Mouse (Mus musculus) CH12.LX (cell line): ENCODE results near the gene Trim80. TPM values are rescaled to one million over a fixed set of nuclear protein-coding genes. Genes with fewer than 3 reads are reported as not detected.

Experiments used
- DNase-seq: peaks from one replicate; pipeline ENCODE4 v3.0.0-alpha.2; 2013; ENCODE audit errors: extremely low read depth
- H3K27ac ChIP-seq: 2 replicates; pipeline ENCODE4 v1.5.1; 2012; ENCODE audit warnings: low read depth, mild to moderate bottlenecking, control low read depth, moderate library complexity; ENCODE audit not compliant: insufficient read depth
- H3K27me3 ChIP-seq: replicated peaks from 2 replicates; pipeline ENCODE3; 2012; ENCODE audit warnings: inconsistent platforms
- H3K36me3 ChIP-seq, 2 experiments: replicated peaks in 1 of 2; 2 replicates each; pipeline versions ENCODE3 to v1.6.1; 2012; ENCODE audit warnings: inconsistent platforms in 1 of 2, low read length in 1 of 2, mild to moderate bottlenecking in 1 of 2, mixed read lengths in 1 of 2, moderate library complexity in 1 of 2; ENCODE audit not compliant: control insufficient read depth in 1 of 2, insufficient read depth in 1 of 2
- H3K4me1 ChIP-seq, 2 experiments: 2 replicates each; pipeline ENCODE4 v1.6.1; 2012; ENCODE audit warnings: inconsistent platforms in 1 of 2, moderate library complexity in 1 of 2; ENCODE audit not compliant: insufficient read depth in 2 of 2, control insufficient read depth in 1 of 2
- H3K4me2 ChIP-seq: 2 replicates; pipeline ENCODE4 v1.6.1; 2012; ENCODE audit warnings: low read depth, mild to moderate bottlenecking, control low read depth; ENCODE audit not compliant: poor library complexity, insufficient read depth, severe bottlenecking
- H3K4me3 ChIP-seq, 3 experiments: fragments of 150-350 bp in 1 of 3; sonication (generic) in 1 of 3; replicated peaks in 1 of 3; 2 replicates each; pipeline versions ENCODE3 to v1.5.1; 2011 to 2012; ENCODE audit warnings: low read depth in 2 of 3, low read length in 2 of 3, mild to moderate bottlenecking in 2 of 3, moderate library complexity in 2 of 3, control low read depth in 1 of 3, improper control_type of control experiment in 1 of 3, inconsistent platforms in 1 of 3, mixed read lengths in 1 of 3; ENCODE audit not compliant: poor library complexity in 1 of 3
- H3K79me2 ChIP-seq: replicated peaks from 2 replicates; pipeline ENCODE4 v1.6.1; 2012; ENCODE audit warnings: mild to moderate bottlenecking, moderate library complexity; ENCODE audit not compliant: control insufficient read depth, poor library complexity, insufficient read depth, severe bottlenecking; ENCODE audit errors: extremely low read depth
- H3K9ac ChIP-seq: 2 replicates; pipeline ENCODE4 v1.6.1; 2012; ENCODE audit warnings: low read depth, mild to moderate bottlenecking, control low read depth, moderate library complexity; ENCODE audit not compliant: insufficient read depth
- H3K9me3 ChIP-seq: replicated peaks from 2 replicates; pipeline ENCODE3; 2012; ENCODE audit warnings: low read length, inconsistent platforms, mixed read lengths
- BHLHE40 ChIP-seq: IDR thresholded peaks from 2 replicates; pipeline ENCODE4 v1.6.1; 2011; ENCODE audit warnings: mild to moderate bottlenecking, low read depth, low read length, improper control_type of control experiment
- CHD1 ChIP-seq: IDR thresholded peaks from 2 replicates; pipeline ENCODE4 v1.6.1; 2012; ENCODE audit warnings: low read depth, low read length, improper control_type of control experiment, inconsistent platforms
- CHD2 ChIP-seq: IDR thresholded peaks from 2 replicates; pipeline ENCODE4 v1.6.1; 2011; ENCODE audit warnings: low read length, improper control_type of control experiment
- CTCF ChIP-seq, 2 experiments: IDR thresholded peaks in 1 of 2; conservative IDR thresholded peaks in 1 of 2; 2 replicates each; pipeline ENCODE4 v1.5.1; 2011 to 2012; ENCODE audit warnings: low read depth in 2 of 2, low read length in 2 of 2, improper control_type of control experiment in 1 of 2, inconsistent platforms in 1 of 2, mild to moderate bottlenecking in 1 of 2, moderate library complexity in 1 of 2
- GABPA ChIP-seq: IDR thresholded peaks from 2 replicates; pipeline ENCODE4 v1.6.1; 2012; ENCODE audit warnings: low read depth, low read length, improper control_type of control experiment, inconsistent platforms; ENCODE audit not compliant: insufficient replicate concordance
- IRF4 ChIP-seq: IDR thresholded peaks from 2 replicates; pipeline ENCODE4 v1.6.1; 2014; ENCODE audit warnings: low read depth, mild to moderate bottlenecking, inconsistent platforms, low read length, improper control_type of control experiment
- JUN ChIP-seq: IDR thresholded peaks from 2 replicates; pipeline ENCODE4 v1.6.1; 2011; ENCODE audit warnings: low read depth, mild to moderate bottlenecking, low read length, improper control_type of control experiment, moderate library complexity; ENCODE audit not compliant: insufficient read depth
- MAZ ChIP-seq: IDR thresholded peaks from 2 replicates; pipeline ENCODE4 v1.6.1; 2012; ENCODE audit warnings: low read depth, mild to moderate bottlenecking, inconsistent platforms, low read length, improper control_type of control experiment, moderate library complexity
- MYC ChIP-seq: IDR thresholded peaks from 2 replicates; pipeline ENCODE4 v1.6.1; 2011; ENCODE audit warnings: low read depth, mild to moderate bottlenecking, improper control_type of control experiment, low read length
- NRF1 ChIP-seq: IDR thresholded peaks from 2 replicates; pipeline ENCODE4 v1.6.1; 2014; ENCODE audit warnings: low read depth, mild to moderate bottlenecking, inconsistent platforms, low read length, improper control_type of control experiment, moderate library complexity
- POLR2A ChIP-seq: IDR thresholded peaks from 2 replicates; pipeline ENCODE4 v1.6.1; 2011; ENCODE audit warnings: low read depth, mild to moderate bottlenecking, improper control_type of control experiment, low read length
- RAD21 ChIP-seq: IDR thresholded peaks from 2 replicates; pipeline ENCODE4 v1.6.1; 2011; ENCODE audit warnings: low read depth, mild to moderate bottlenecking, low read length, improper control_type of control experiment, moderate library complexity
- SIN3A ChIP-seq: IDR thresholded peaks from 2 replicates; pipeline ENCODE4 v1.6.1; 2012; ENCODE audit warnings: low read length, improper control_type of control experiment, inconsistent platforms
- TBP ChIP-seq: conservative IDR thresholded peaks from 2 replicates; pipeline ENCODE4 v1.6.1; 2011; ENCODE audit warnings: low read depth, low read length, improper control_type of control experiment
- UBTF ChIP-seq: IDR thresholded peaks from 2 replicates; pipeline ENCODE4 v1.6.1; 2012; ENCODE audit warnings: low read depth, mild to moderate bottlenecking, inconsistent platforms, low read length, improper control_type of control experiment, moderate library complexity
- USF2 ChIP-seq: conservative IDR thresholded peaks from 2 replicates; pipeline ENCODE4 v1.6.1; 2011; ENCODE audit warnings: low read depth, low read length, improper control_type of control experiment
- ZC3H11A ChIP-seq: IDR thresholded peaks from 2 replicates; pipeline ENCODE4 v1.6.1; 2012; ENCODE audit warnings: low read depth, mild to moderate bottlenecking, inconsistent platforms, low read length, improper control_type of control experiment
- ZKSCAN1 ChIP-seq: IDR thresholded peaks from 2 replicates; pipeline ENCODE4 v1.6.1; 2012; ENCODE audit warnings: low read depth, inconsistent platforms, low read length, improper control_type of control experiment, borderline replicate concordance
- ZNF384 ChIP-seq: IDR thresholded peaks from 2 replicates; pipeline ENCODE4 v1.6.1; 2012; ENCODE audit warnings: low read depth, low read length, improper control_type of control experiment, inconsistent platforms
- dilution Hi-C: fragments of 300-500 bp; cut with MboI; formaldehyde crosslinking; loops from 2 replicates; pipeline ENCODE4 v1.14.3; 2020; ENCODE audit warnings: low sequenced_read_pairs; ENCODE audit not compliant: extremely low pct_unique_long_range_greater_than_20kb, extremely low pct_ligation_motif_present
- in situ Hi-C: fragments of 300-500 bp; cut with MboI; formaldehyde crosslinking; loops from 3 replicates; pipeline ENCODE4 v1.14.3; 2019; ENCODE audit warnings: low sequenced_read_pairs, low pct_ligation_motif_present, low pct_unique_long_range_greater_than_20kb, mixed read lengths
- polyA plus RNA-seq: library from polyadenylated mRNA; unstranded; fragments of >175 nt; gene quantifications from 2 replicates; pipeline ENCODE4 v1.2.1, GENCODE M21; 2012; ENCODE audit warnings: low read depth; ENCODE audit not compliant: insufficient read length
- total RNA-seq, 2 experiments: library from RNA; depleted of rRNA; stranded (reverse); fragments of 300-350 nt in 1 of 2; fragments of >200 nt in 1 of 2; gene quantifications; 2 replicates each; pipeline ENCODE4 v1.2.3; 2012 to 2014

Gene Trim80
- total and polyA plus RNA-seq, 3 experiments: not detected

- Histone ChIP-seq H3K9me3 (no peaks in the 10 kb centered on the region), H3K4me3 (no peak overlapping the region)
- TF ChIP-seq CHD1 (no peak), CTCF (conservative IDR thresholded peaks at IDR 0.05 in 1 of 2, IDR thresholded peaks at IDR 0.05 in 1 of 2; ENCODE audit: low read depth in 2 of 2, low read length in 2 of 2) (peak in 1 of 2 experiments; percentile 45; a peak in 2 of 4 replicates), MYC (no peak), GABPA (no peak), BHLHE40 (no peak), TBP (no peak), JUN (no peak)
- TF ChIP-seq, all 38 proteins: peak for 1
- dilution Hi-C loops (no loop called here), in situ Hi-C loops (no loop called here)
- Histone ChIP-seq H3K36me3 (peaks cover 24 to 63% of the 10 kb centered on the region in 2 experiments), H3K4me2 (no peak overlapping the region), H3K79me2 (0 out of 2 replicates have a peak, but pooled peaks cover 2% of the 10 kb centered on the region), H3K27ac (no peak overlapping the region), H3K9ac (no peak overlapping the region), H3K4me1 (peaks cover 6 to 38% of the 10 kb centered on the region in 2 experiments; a peak in 3 of 4 replicates), H3K27me3 (no peaks in the 10 kb centered on the region)
- DNase-seq: no peak
These were observed 32.0 kb upstream of the Trim80 start for GRCm38 (mm10) chr11:115408266-115408920.

- Histone ChIP-seq H3K36me3 (peaks cover 24 to 63% of the 10 kb centered on the region in 2 experiments), H3K4me3 (no peak overlapping the region), H3K27me3 (no peaks in the 10 kb centered on the region), H3K9ac (no peak overlapping the region), H3K4me1 (peaks cover 7 to 38% of the 10 kb centered on the region in 2 experiments), H3K27ac (no peak overlapping the region), H3K79me2 (0 out of 2 replicates have a peak, but pooled peaks cover 1% of the 10 kb centered on the region), H3K9me3 (no peaks in the 10 kb centered on the region), H3K4me2 (no peak overlapping the region)
- TF ChIP-seq ZC3H11A (no peak), MAZ (no peak), ZNF384 (no peak), POLR2A (no peak), SIN3A (no peak), IRF4 (no peak), UBTF (no peak), ZKSCAN1 (no peak), TBP (no peak), NRF1 (no peak), USF2 (no peak), CTCF (conservative IDR thresholded peaks at IDR 0.05 in 1 of 2, IDR thresholded peaks at IDR 0.05 in 1 of 2; ENCODE audit: low read depth in 2 of 2, low read length in 2 of 2) (no peak), MYC (no peak), RAD21 (no peak), CHD2 (no peak)
- DNase-seq: no peak
- in situ Hi-C loops (no loop called here), dilution Hi-C loops (no loop called here)
These were observed 30.8 kb upstream of the Trim80 start for GRCm38 (mm10) chr11:115409556-115409955.
